In the genomic region with DNA sequence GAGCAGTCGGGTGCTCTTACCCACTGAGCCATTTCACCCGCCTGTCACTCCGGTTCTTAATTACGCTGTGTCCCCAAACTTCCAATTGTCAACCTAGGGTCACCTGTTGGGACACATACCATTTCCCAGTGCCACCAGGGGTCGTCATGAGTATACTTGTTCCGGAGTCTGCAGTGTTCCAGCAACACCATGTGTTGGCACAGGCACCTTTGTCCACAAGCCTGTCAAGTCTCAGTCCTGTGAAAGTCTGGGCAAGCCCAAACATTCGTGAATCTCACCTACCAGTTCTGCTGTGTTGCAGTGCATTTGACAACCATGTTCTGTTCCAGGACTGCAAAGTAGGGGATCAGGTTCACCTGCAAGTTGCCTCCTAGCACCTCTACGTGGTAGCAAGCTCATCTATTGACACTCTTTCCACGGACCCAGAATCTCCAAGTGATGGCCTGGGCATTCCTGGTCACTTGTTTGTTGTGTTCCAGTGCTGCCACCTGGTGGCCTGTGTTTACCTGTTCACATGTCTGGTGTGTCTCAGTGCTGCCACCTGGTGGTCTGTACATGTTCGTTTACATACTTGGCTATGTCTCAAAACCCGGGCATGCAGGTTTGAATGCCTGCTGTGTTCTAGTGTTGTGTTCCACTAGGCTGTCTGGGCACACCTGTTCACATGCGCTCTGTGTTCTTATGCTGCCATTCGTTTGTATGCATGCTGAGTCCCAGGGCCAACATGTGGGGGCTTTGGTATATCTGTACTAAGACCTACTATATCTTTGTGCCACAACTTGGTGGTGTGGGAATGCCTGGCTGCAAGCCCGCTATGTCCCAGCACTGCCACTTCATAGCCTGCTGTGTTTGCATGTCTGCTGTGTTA, we compare ENCODE assay signal across 8 mouse cellular contexts. TPM values are rescaled to one million over a fixed set of nuclear protein-coding genes. Genes with fewer than 3 reads are reported as not detected.
DNase-seq lines count a peak whose midpoint lies in the region; ATAC-seq and TF ChIP-seq lines count a peak whose summit lies in the region.

No protein-coding gene starts in this region.

- H3K36me3 ChIP-seq in forebrain, embryonic 15.5 days, result no peaks in the 10 kb centered on the region
- H3K36me3 ChIP-seq in liver, postnatal 0 days (replicated peaks; ENCODE audit: insufficient read depth, low read length), result no peaks in the 10 kb centered on the region
- H3K36me3 ChIP-seq in neural tube, embryonic 15.5 days, result no peaks in the 10 kb centered on the region

- no peak overlapping the region for H3K4me2 ChIP-seq in forebrain, embryonic 15.5 days (replicated peaks)
- no peak overlapping the region for H3K4me2 ChIP-seq in liver, postnatal 0 days (ENCODE audit: low read depth, low read length)
- peak overlapping the region; percentile 19; the same call in 1 of the 2 replicates for H3K4me2 ChIP-seq in neural tube, embryonic 15.5 days

- no peak overlapping the region for H3K9ac ChIP-seq in forebrain, embryonic 15.5 days (replicated peaks)
- H3K9ac ChIP-seq in liver, postnatal 0 days (replicated peaks), result no peak overlapping the region
- no peak overlapping the region for H3K9ac ChIP-seq in neural tube, embryonic 15.5 days (replicated peaks)

- DNase-seq in ES-CJ7 (ENCODE audit: low read depth, low spot score), result peak; percentile 98
- DNase-seq in cerebellum, adult 11 months, result peak; percentile 91
- peak; percentile 94 to 95 for DNase-seq in heart, postnatal 14 days
- DNase-seq in large intestine, adult 2 months (ENCODE audit: low read depth, low spot score), result peak; percentile 100
- DNase-seq in liver, postnatal 0 days, result peak; percentile 97
- peak; percentile 97 for DNase-seq in testis, postnatal 10 days (ENCODE audit: low spot score)

- WGBS in forebrain, embryonic 15.5 days, result 35% methylated on average over 14 of the region's 14 CpGs
- 35% methylated on average over 14 of the region's 14 CpGs for WGBS in large intestine, adult 2 months
- WGBS in liver, postnatal 0 days (ENCODE audit: insufficient replicate concordance), result 34% methylated on average over 14 of the region's 14 CpGs
- WGBS in neural tube, embryonic 15.5 days, result 34% methylated on average over 14 of the region's 14 CpGs

- intact Hi-C loops in heart, postnatal 14 days (cut with DNase I), result loop anchor here (1.0 to 10.0 kb wide), 7 partner anchors 66 to 753 kb away; no protein-coding TSS in a partner anchor

- peak; percentile 100 for TF ChIP-seq CTCF in liver, postnatal 0 days (IDR thresholded peaks at IDR 0.05; ENCODE audit: low read depth)

- H3K9me3 ChIP-seq in forebrain, embryonic 15.5 days, result no peaks in the 10 kb centered on the region
- H3K9me3 ChIP-seq in liver, postnatal 0 days (ENCODE audit: low read length), result no peaks in the 10 kb centered on the region
- H3K9me3 ChIP-seq in neural tube, embryonic 15.5 days (replicated peaks), result no peaks in the 10 kb centered on the region

- ATAC-seq in forebrain, embryonic 15.5 days (replicated peaks), result peak; percentile 72
- ATAC-seq in liver, postnatal 0 days, result peak; percentile 85
- peak; percentile 84 for ATAC-seq in neural tube, embryonic 15.5 days (ENCODE audit: low FRiP score)

- H3K4me3 ChIP-seq in forebrain, embryonic 15.5 days, result no peak overlapping the region
- no peak overlapping the region for H3K4me3 ChIP-seq in liver, postnatal 0 days (ENCODE audit: low read depth, low read length)
- no peak overlapping the region for H3K4me3 ChIP-seq in neural tube, embryonic 15.5 days (replicated peaks)

- no peaks in the 10 kb centered on the region for H3K27me3 ChIP-seq in forebrain, embryonic 15.5 days
- H3K27me3 ChIP-seq in liver, postnatal 0 days (ENCODE audit: insufficient read depth, low read length), result no peaks in the 10 kb centered on the region
- no peaks in the 10 kb centered on the region for H3K27me3 ChIP-seq in neural tube, embryonic 15.5 days (replicated peaks)

- H3K4me1 ChIP-seq in forebrain, embryonic 15.5 days, result peaks cover 8% of the 10 kb centered on the region
- no peaks in the 10 kb centered on the region for H3K4me1 ChIP-seq in liver, postnatal 0 days (ENCODE audit: insufficient read depth)
- peaks cover 16% of the 10 kb centered on the region for H3K4me1 ChIP-seq in neural tube, embryonic 15.5 days

- no peak overlapping the region for H3K27ac ChIP-seq in forebrain, embryonic 15.5 days (replicated peaks)
- no peak overlapping the region for H3K27ac ChIP-seq in liver, postnatal 0 days (ENCODE audit: low read depth)
- no peak overlapping the region for H3K27ac ChIP-seq in neural tube, embryonic 15.5 days (replicated peaks)

- TF ChIP-seq EP300 in liver, postnatal 0 days (IDR thresholded peaks at IDR 0.05; ENCODE audit: low read depth), result no peak

RNA-seq across cellular contexts. Expression of a gene that starts 19.0 kb away (rescaled TPM):
- polyA plus RNA-seq in forebrain, embryonic 15.5 days (2015; fragmentation: Nextera tagmentation; extraction: Ambion mirVana), result 240 and 248 TPM in 2 replicates
- 10 to 100 TPM; 28.6 to 32.8 TPM for total RNA-seq in heart, postnatal 14 days (2021)
- 12.2 and 16.9 TPM in 2 replicates for polyA plus RNA-seq in large intestine, adult 2 months (2012; rRNA removed)
- 4.0 and 4.4 TPM in 2 replicates for polyA plus RNA-seq in liver, postnatal 0 days (2015; fragmentation: Nextera tagmentation; extraction: Ambion mirVana)
- 135 and 147 TPM in 2 replicates for polyA plus RNA-seq in neural tube, embryonic 15.5 days (2015; fragmentation: Nextera tagmentation; extraction: Ambion mirVana)
